Mouse (Mus musculus) retina, postnatal 1 day (tissue): Measurements from ENCODE around the gene Strn4.

Experiments
- DNase-seq: peaks from one replicate; pipeline ENCODE4 v3.0.0-alpha.2; 2012

Gene Strn4

GRCm38 (mm10) chr7:16879796-16880547 is 64.3 kb downstream of the Strn4 start:
- peak; percentile 95 for DNase-seq

- no peak for DNase-seq
Observed at GRCm38 (mm10) chr7:16880615-16881014, 64.9 kb downstream of the Strn4 start.

- no peak for DNase-seq
Observed at GRCm38 (mm10) chr7:16883162-16883561, 67.5 kb downstream of the Strn4 start.

- DNase-seq = no peak
Observed at GRCm38 (mm10) chr7:16884334-16884733, 68.6 kb downstream of the Strn4 start.

- DNase-seq = peak; percentile 52
Observed at GRCm38 (mm10) chr7:16885271-16885776, 69.6 kb downstream of the Strn4 start.

- DNase-seq = no peak
Observed at GRCm38 (mm10) chr7:16885905-16886304, 70.2 kb downstream of the Strn4 start.
